Mouse (Mus musculus): Measurements from ENCODE around the gene Erp44.

DNA sequence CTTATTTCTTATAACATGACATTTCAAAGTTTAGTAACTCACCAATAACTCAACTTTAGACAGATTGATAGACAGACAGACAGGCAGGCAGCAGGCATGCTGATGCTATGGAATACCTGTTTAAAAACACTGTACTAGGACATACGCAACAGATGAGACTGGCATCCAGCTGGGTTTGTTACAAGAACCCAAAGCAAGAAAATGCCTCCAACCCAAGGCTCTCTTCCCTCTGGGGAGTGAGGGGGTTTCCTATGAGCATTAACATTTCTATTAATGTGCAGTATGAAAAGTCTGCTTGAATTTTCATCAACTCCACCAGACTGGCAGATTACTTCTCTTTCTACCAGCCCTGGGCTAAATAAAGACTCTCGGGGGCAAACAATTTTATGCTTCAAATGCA, 35.1 kb downstream of the Erp44 start:
- TF ChIP-seq GATA1 (IDR thresholded peaks at IDR 0.05; ENCODE audit: borderline replicate concordance, low read length): no peak
- TF ChIP-seq TAL1 (conservative IDR thresholded peaks at IDR 0.05; ENCODE audit: low read depth, low read length): no peak
- no peak for TF ChIP-seq CTCF (IDR thresholded peaks at IDR 0.05; ENCODE audit: low read depth, low read length)
- no peak for TF ChIP-seq POLR2AphosphoS5 (IDR thresholded peaks at IDR 0.05; ENCODE audit: insufficient replicate concordance, low read depth, low read length)

Data from G1E (cell line).